Mouse (Mus musculus) heart, adult 8-10 months (tissue): Measurements from ENCODE around the gene Fam210b. TPM values are rescaled to one million over a fixed set of nuclear protein-coding genes. Genes with fewer than 3 reads are reported as not detected.

Source experiments
- DNase-seq: peaks from one replicate; pipeline ENCODE4 v3.0.0; 2022; ENCODE audit warnings: low spot score
- total RNA-seq, 4 experiments: library from RNA; stranded (reverse); gene quantifications; 2 replicates each; pipeline ENCODE4 v1.2.4; 2022

The Fam210b gene
- total RNA-seq, 4 experiments from 2014 or later: 5.0 to 7.1 (median 5.9) TPM

GRCm38 (mm10) chr2:172401116-172401825 lies 55.9 kb downstream of the Fam210b start:
- DNase-seq: no peak

GRCm38 (mm10) chr2:172404239-172404638 lies 58.9 kb downstream of the Fam210b start:
- no peak for DNase-seq

- no peak for DNase-seq
Measured at GRCm38 (mm10) chr2:172405011-172405410, 59.6 kb downstream of the Fam210b start.

Other genes starting within 250 kb of the Fam210b start
- not detected for gene Mc3r, start 97.1 kb upstream of the Fam210b start, total RNA-seq
- 1 to 10 TPM in 2 of 4 experiments, under 1 TPM in 2; 0.53 to 1.6 (median 0.83) TPM for gene Aurka, start 25.0 kb downstream of the Fam210b start, total RNA-seq
- 10 to 100 TPM; 15.6 to 18.9 (median 17.9) TPM for gene Cstf1, start 25.1 kb downstream of the Fam210b start, total RNA-seq
- gene Cass4, start 48.2 kb downstream of the Fam210b start, total RNA-seq: under 1 TPM; 0.09 to 0.53 (median 0.35) TPM
- gene Rtf2, start 95.0 kb downstream of the Fam210b start, total RNA-seq: 10 to 100 TPM; 30.2 to 38.1 (median 31.4) TPM
- not detected for gene Gcnt7, start 113.0 kb downstream of the Fam210b start, total RNA-seq
- gene Fam209, start 127.0 kb downstream of the Fam210b start, total RNA-seq: not detected
- gene Tfap2c, start 204.0 kb downstream of the Fam210b start, total RNA-seq: not detected